Mouse (Mus musculus): ENCODE measurements around the gene Wwox. TPM values are rescaled to one million over a fixed set of nuclear protein-coding genes. Genes with fewer than 3 reads are reported as not detected.
A peak's percentile ranks its signal among the peaks of the same experiment; 100 is the strongest.

The Wwox gene
- polyA plus RNA-seq, 1 experiment: 12.4 TPM

DNA sequence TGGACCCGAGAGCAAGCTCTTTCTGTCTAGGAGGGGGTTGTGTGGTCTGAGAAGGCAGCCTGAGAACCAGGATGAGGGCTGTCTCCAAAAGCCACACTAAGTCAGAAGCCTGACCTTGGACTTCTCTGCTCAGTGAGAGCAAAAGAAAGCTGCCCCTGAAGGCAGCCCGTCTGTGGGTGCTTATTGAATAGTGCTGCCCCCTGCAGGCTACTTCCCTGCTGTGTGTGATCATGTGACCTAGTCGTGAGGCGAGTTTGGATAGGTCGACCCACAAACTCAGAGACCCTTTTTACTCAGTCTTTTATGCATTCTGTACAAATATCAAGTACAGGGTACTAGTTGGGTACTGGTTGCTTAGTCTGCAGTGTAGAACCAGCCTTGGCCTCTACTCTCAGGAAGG lies 21.1 kb downstream of the Wwox start:
- H3K4me3 ChIP-seq (ENCODE audit: insufficient read depth, low read length): no peak overlapping the region
- TF ChIP-seq CTCF (IDR thresholded peaks at IDR 0.05; ENCODE audit: low read depth, low read length) (no peak), POLR2A (IDR thresholded peaks at IDR 0.05; ENCODE audit: borderline replicate concordance, low read depth, low read length) (no peak)
- no peak overlapping the region for H3K27ac ChIP-seq (ENCODE audit: insufficient read depth, low read depth, low read length)
- H3K4me1 ChIP-seq (ENCODE audit: control insufficient read depth, insufficient read depth, low read length): no peaks in the 10 kb centered on the region; the same call in 1 of the 2 replicates

DNA sequence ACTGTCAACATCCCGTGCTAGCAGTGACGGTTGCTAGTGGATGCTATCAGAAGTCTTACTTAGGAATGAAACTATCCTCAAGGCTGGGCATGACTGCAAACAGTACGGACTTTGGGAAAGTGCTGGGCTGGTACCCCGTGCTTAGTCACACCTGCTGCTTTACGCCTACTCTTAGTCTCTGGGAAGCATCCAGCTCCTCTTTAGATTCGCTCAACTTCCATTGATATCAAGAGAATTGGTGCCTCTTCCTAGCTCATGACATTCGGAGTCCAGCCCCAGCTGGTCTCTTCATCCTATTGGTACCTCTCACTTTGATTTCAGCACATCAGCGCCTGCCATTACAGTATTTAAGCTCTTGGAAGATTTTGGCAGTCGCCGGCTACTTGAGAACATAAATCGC lies 23.1 kb downstream of the Wwox start:
- Histone ChIP-seq H3K4me1 (ENCODE audit: control insufficient read depth, insufficient read depth, low read length) (no peaks in the 10 kb centered on the region; the same call in 1 of the 2 replicates), H3K27ac (ENCODE audit: insufficient read depth, low read depth, low read length) (no peak overlapping the region), H3K4me3 (ENCODE audit: insufficient read depth, low read length) (no peak overlapping the region)
- TF ChIP-seq POLR2A (IDR thresholded peaks at IDR 0.05; ENCODE audit: borderline replicate concordance, low read depth, low read length): no peak
- TF ChIP-seq CTCF (IDR thresholded peaks at IDR 0.05; ENCODE audit: low read depth, low read length): no peak

DNA sequence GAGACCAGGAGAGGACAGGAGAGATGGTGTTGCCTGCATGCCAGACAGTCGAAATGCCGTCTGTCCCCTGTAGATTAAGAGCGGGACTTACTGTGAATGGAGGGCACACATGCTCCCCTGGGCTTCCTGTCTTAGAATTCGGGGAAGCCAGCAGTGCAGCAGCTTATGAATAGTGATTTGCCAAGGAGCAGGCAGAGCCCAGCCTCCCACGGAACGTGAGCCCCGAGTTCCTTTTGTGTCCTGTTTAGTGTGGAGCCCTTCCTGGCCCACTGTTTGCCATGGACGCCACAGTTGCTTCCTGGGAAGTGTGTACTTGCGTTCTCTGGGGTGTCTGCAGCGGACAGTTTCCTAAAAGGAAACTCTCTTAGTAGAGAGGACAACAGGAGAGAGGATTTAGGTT lies 23.9 kb downstream of the Wwox start:
- no peak for TF ChIP-seq POLR2A (IDR thresholded peaks at IDR 0.05; ENCODE audit: borderline replicate concordance, low read depth, low read length)
- TF ChIP-seq CTCF (IDR thresholded peaks at IDR 0.05; ENCODE audit: low read depth, low read length): no peak
- H3K4me1 ChIP-seq (ENCODE audit: control insufficient read depth, insufficient read depth, low read length): no peaks in the 10 kb centered on the region; the same call in 1 of the 2 replicates
- no peak overlapping the region for H3K27ac ChIP-seq (ENCODE audit: insufficient read depth, low read depth, low read length)
- no peak overlapping the region for H3K4me3 ChIP-seq (ENCODE audit: insufficient read depth, low read length)

DNA sequence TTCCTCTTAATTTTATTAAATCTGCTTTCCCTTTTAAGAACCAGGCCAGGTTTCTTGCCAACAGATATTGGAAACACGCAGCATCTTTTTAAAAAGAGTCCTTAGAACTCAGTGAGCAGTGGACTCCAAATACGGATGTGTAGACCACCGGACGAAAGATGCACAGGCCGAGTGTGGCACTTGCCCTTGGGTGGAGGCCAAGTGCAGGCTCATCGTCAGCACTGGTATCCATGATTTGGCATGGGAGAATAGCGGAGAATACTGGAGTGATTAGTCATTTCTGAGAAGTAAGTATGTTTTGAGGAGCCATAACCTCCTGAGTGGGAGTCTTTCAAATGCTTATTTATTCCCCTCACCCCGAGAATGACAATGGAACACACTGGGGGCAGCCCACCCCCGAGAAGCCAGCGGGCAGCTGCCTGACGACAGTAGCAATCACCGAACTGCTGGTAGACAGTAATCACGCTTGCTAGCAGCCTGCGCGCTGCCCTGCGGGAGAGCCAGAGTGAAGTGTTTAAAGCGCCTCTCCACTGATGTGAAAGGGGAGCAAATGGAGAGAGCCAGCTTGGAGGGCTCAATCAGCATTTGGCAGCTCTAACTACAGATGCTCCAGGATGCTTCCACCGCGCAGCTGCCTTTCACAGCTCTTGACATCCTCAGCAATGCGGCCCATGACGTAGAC lies 29.2 kb downstream of the Wwox start:
- Histone ChIP-seq H3K4me1 (ENCODE audit: control insufficient read depth, insufficient read depth, low read length) (peaks cover 4% of the 10 kb centered on the region), H3K4me3 (ENCODE audit: insufficient read depth, low read length) (no peak overlapping the region), H3K27ac (ENCODE audit: insufficient read depth, low read depth, low read length) (no peak overlapping the region)
- TF ChIP-seq POLR2A (IDR thresholded peaks at IDR 0.05; ENCODE audit: borderline replicate concordance, low read depth, low read length): no peak
- no peak for TF ChIP-seq CTCF (IDR thresholded peaks at IDR 0.05; ENCODE audit: low read depth, low read length)

DNA sequence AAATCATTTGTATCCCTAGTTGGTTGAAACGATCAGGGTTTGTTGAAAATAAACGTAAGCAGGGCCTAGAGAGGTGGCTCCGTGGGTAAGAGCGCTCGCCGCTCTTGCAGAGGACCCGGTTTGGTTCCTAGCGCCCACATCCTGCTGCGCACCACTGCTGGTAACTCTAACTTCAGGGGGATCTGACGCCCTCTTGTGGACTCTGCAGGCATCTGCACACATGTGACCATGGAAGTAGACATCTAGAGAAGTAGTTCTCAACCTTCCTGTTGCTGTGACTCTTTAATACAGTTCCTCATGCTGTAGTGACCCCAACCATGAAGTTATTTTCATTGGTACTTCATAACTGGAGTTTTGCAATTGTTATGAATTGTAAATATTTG lies 29.7 kb downstream of the Wwox start:
- Histone ChIP-seq H3K4me3 (ENCODE audit: insufficient read depth, low read length) (no peak overlapping the region), H3K27ac (ENCODE audit: insufficient read depth, low read depth, low read length) (no peak overlapping the region), H3K4me1 (ENCODE audit: control insufficient read depth, insufficient read depth, low read length) (peaks cover 7% of the 10 kb centered on the region)
- TF ChIP-seq CTCF (IDR thresholded peaks at IDR 0.05; ENCODE audit: low read depth, low read length) (no peak), POLR2A (IDR thresholded peaks at IDR 0.05; ENCODE audit: borderline replicate concordance, low read depth, low read length) (no peak)

DNA sequence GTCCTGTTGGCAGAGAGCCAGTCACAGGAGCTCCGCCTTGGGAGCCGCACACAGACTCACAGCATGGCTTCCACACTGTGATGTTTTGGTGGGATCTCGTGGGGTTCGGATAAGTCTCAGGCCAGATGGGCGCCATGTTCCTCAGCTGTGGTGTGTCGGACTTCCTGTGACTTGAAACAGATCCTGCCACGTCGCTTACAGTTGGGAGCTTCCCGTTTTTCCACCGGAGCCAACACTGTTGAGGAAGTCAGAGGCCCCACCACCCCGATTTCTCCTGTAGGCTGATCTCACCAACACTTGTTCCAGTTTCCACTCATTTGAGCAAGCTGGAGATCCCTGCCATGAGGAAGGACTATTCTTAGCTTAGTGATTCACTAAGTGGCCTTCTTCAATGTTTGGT lies 34.1 kb downstream of the Wwox start:
- no peak for TF ChIP-seq CTCF (IDR thresholded peaks at IDR 0.05; ENCODE audit: low read depth, low read length)
- no peak for TF ChIP-seq POLR2A (IDR thresholded peaks at IDR 0.05; ENCODE audit: borderline replicate concordance, low read depth, low read length)
- H3K4me1 ChIP-seq (ENCODE audit: control insufficient read depth, insufficient read depth, low read length): peaks cover 18% of the 10 kb centered on the region
- no peak overlapping the region for H3K4me3 ChIP-seq (ENCODE audit: insufficient read depth, low read length)
- peak overlapping the region; percentile 84 for H3K27ac ChIP-seq (ENCODE audit: insufficient read depth, low read depth, low read length)

DNA sequence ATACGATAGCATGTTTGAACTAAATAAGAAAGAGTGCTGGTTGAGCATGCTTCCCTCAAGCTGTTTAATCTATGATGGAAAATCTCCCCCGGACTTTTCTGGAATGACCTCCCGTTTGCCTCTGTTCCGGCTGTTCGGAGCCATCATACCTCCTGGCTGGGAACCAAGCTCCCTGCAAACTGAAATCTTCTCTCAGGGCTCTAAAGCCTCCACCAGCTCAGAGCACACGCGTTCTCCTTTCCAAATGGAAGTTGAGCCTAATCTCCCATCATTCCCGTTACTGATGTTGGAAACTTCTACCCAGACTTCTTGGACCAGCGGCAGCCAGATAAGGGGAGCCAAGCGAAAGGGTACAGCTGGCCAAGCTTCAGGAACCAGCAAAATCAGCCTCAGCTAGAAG lies 37.5 kb downstream of the Wwox start:
- Histone ChIP-seq H3K4me3 (ENCODE audit: insufficient read depth, low read length) (no peak overlapping the region), H3K27ac (ENCODE audit: insufficient read depth, low read depth, low read length) (no peak overlapping the region), H3K4me1 (ENCODE audit: control insufficient read depth, insufficient read depth, low read length) (peaks cover 18% of the 10 kb centered on the region)
- TF ChIP-seq CTCF (IDR thresholded peaks at IDR 0.05; ENCODE audit: low read depth, low read length) (no peak), POLR2A (IDR thresholded peaks at IDR 0.05; ENCODE audit: borderline replicate concordance, low read depth, low read length) (no peak)

DNA sequence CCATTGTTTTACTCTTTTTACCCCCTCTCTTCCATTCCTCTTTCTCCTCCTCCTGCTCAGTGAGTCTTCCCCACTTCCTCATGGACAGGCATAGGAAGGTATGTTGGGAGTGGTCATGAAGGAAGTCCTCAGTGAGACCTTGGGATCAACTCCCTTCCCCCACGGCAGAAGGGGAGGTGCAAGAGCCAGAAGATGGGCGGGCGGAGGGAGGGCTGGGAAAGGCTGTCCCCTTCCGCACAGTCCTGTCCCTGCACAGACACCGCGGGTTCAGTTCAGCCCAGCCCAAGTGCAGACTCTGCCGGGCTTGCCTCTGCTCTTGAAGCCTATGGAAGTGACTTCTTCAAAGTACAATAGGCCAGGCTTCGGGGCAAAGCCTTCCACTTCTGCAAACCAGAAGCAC lies 38.3 kb downstream of the Wwox start:
- no peak overlapping the region for H3K4me3 ChIP-seq (ENCODE audit: insufficient read depth, low read length)
- H3K4me1 ChIP-seq (ENCODE audit: control insufficient read depth, insufficient read depth, low read length): peaks cover 18% of the 10 kb centered on the region
- no peak overlapping the region for H3K27ac ChIP-seq (ENCODE audit: insufficient read depth, low read depth, low read length)
- no peak for TF ChIP-seq CTCF (IDR thresholded peaks at IDR 0.05; ENCODE audit: low read depth, low read length)
- TF ChIP-seq POLR2A (IDR thresholded peaks at IDR 0.05; ENCODE audit: borderline replicate concordance, low read depth, low read length): no peak

DNA sequence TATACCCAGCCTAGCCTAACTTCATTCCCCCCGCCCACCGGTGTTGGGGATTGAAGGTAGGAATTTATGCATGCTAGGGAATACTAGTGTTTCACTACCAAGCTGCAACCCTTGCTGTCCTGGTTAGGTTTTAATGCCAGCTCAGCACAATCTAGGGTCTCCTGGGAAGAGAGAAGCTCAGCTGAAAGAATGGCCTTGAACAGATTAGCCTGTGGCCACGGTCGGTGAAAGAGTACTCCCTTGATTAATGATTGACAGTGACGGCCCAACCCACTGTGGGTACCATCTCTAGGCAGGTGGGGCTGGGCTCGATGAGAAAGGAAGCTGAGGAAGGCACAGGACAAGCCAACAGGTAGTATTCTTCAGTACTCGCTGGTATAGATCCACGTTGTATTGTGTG lies 40.3 kb downstream of the Wwox start:
- H3K4me1 ChIP-seq (ENCODE audit: control insufficient read depth, insufficient read depth, low read length): peaks cover 5% of the 10 kb centered on the region; the same call in 1 of the 2 replicates
- H3K4me3 ChIP-seq (ENCODE audit: insufficient read depth, low read length): no peak overlapping the region
- H3K27ac ChIP-seq (ENCODE audit: insufficient read depth, low read depth, low read length): no peak overlapping the region
- no peak for TF ChIP-seq POLR2A (IDR thresholded peaks at IDR 0.05; ENCODE audit: borderline replicate concordance, low read depth, low read length)
- TF ChIP-seq CTCF (IDR thresholded peaks at IDR 0.05; ENCODE audit: low read depth, low read length): no peak

DNA sequence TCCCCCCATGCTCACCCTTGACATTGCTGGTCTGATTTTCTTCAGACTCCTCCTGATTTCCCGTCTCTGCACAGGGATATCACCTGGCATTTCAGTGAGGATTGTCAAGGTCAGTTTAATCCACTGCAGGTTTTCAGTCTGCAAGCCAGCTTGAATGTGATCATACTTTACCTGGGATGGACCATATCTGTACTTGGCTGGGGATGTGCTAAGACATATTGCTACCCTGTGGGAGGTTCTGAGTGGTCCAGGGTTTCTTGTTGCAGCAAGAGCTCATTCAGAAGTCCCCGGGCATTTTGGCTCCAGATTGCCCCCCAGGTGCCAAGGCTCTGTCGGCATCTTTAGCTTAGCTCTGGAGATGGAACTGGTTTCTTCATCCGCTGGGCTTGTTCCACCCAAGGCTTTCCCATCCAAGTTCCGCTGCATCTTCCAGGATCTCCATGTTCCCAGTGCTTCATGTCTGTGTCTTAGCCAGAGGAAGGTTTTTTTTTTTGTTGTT lies 52.3 kb downstream of the Wwox start:
- Histone ChIP-seq H3K4me1 (ENCODE audit: control insufficient read depth, insufficient read depth, low read length) (no peaks in the 10 kb centered on the region), H3K27ac (ENCODE audit: insufficient read depth, low read depth, low read length) (no peak overlapping the region), H3K4me3 (ENCODE audit: insufficient read depth, low read length) (no peak overlapping the region)
- no peak for TF ChIP-seq POLR2A (IDR thresholded peaks at IDR 0.05; ENCODE audit: borderline replicate concordance, low read depth, low read length)
- no peak for TF ChIP-seq CTCF (IDR thresholded peaks at IDR 0.05; ENCODE audit: low read depth, low read length)
